In the genomic region with DNA sequence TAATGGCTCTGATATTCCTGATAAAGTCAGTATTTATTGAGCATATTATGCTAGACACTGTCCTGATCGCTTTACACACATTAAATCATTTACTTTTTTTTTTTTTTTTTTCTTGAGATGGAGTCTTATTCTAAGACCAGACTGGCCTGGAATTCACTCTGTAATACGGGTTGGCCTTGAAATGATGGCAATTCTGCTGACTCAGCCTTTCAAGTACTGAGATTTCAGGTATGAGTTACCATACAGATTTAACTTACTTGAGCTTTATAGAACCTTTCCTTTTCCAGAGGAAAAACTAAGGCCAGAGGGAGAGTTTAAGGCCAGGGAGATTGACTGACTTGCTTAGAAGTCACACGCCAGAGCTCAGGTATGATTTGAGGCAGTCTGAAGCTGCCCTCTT, we compare ENCODE assay signal across 34 mouse cellular contexts.
"Had no signal": no experiment of that assay in that cellular context is flagged by ENCODE, and none has a peak within 500 bp of the region (broad histone marks: within the 10 kb centered on the region; RNA-seq: fewer than 3 reads in every experiment).

No protein-coding gene starts in this region.

- ATAC-seq: hindbrain, embryonic 16.5 days; hindbrain, postnatal 0 days; inflammation-experienced regulatory T-cells, adult 6 months; intestine, embryonic 15.5 days; intestine, embryonic 16.5 days; intestine, postnatal 0 days had no signal

- H3K4me1 ChIP-seq: heart, embryonic 12.5 days; heart, embryonic 13.5 days; heart, embryonic 15.5 days; hindbrain, embryonic 10.5 days; hindbrain, embryonic 12.5 days; hindbrain, embryonic 13.5 days; hindbrain, embryonic 15.5 days; intestine, embryonic 15.5 days; kidney, embryonic 15.5 days had no signal

- H3K9ac ChIP-seq: heart, embryonic 12.5 days; heart, embryonic 13.5 days; heart, embryonic 15.5 days; hindbrain, embryonic 12.5 days; hindbrain, embryonic 13.5 days; hindbrain, embryonic 14.5 days; hindbrain, embryonic 15.5 days; intestine, embryonic 15.5 days; kidney, embryonic 15.5 days had no signal

- H3K36me3 ChIP-seq: heart, embryonic 12.5 days; heart, embryonic 13.5 days; heart, embryonic 15.5 days; hindbrain, embryonic 10.5 days; hindbrain, embryonic 12.5 days; hindbrain, embryonic 13.5 days; hindbrain, embryonic 15.5 days; intestine, embryonic 15.5 days; kidney, embryonic 15.5 days had no signal

- H3K9me3 ChIP-seq: heart, embryonic 12.5 days; heart, embryonic 13.5 days; heart, embryonic 15.5 days; hindbrain, embryonic 10.5 days; hindbrain, embryonic 12.5 days; hindbrain, embryonic 13.5 days; hindbrain, embryonic 15.5 days; intestine, embryonic 15.5 days; kidney, embryonic 15.5 days had no signal

- DNase-seq: heart, postnatal 10 days; heart, postnatal 14 days; heart, postnatal 36 days; heart, postnatal 4 days; kidney, adult 11 months; kidney, adult 18-20 months; kidney, adult 2 months; kidney, adult 8-10 months; kidney, adult 9 months; kidney, postnatal 14 days; kidney, postnatal 25 days; kidney, postnatal 36 days; kidney, postnatal 4 days; layer of hippocampus, adult 9-11 months; layer of hippocampus, postnatal 36 days had no signal

- H3K4me3 ChIP-seq: heart, embryonic 12.5 days; heart, embryonic 13.5 days; heart, embryonic 15.5 days; hindbrain, embryonic 10.5 days; hindbrain, embryonic 12.5 days; hindbrain, embryonic 13.5 days; hindbrain, embryonic 15.5 days; intestine, embryonic 15.5 days; kidney, embryonic 15.5 days; layer of hippocampus, adult 2 months; left cerebral cortex, adult 2 months had no signal

- H3K4me2 ChIP-seq: heart, embryonic 11.5 days; heart, embryonic 12.5 days; heart, embryonic 13.5 days; heart, embryonic 15.5 days; hindbrain, embryonic 12.5 days; hindbrain, embryonic 13.5 days; hindbrain, embryonic 14.5 days; hindbrain, embryonic 15.5 days; intestine, embryonic 15.5 days; kidney, embryonic 15.5 days had no signal

- H3K27ac ChIP-seq: heart, embryonic 13.5 days; heart, embryonic 15.5 days; hindbrain, embryonic 10.5 days; hindbrain, embryonic 12.5 days; hindbrain, embryonic 13.5 days; hindbrain, embryonic 14.5 days; hindbrain, embryonic 15.5 days; hindbrain, postnatal 0 days; intestine, embryonic 15.5 days; kidney, embryonic 15.5 days; kidney, postnatal 0 days; layer of hippocampus, adult 2 months; left cerebral cortex, adult 2 months had no signal

- H3K27me3 ChIP-seq: heart, embryonic 12.5 days; heart, embryonic 13.5 days; hindbrain, embryonic 12.5 days; hindbrain, embryonic 13.5 days; hindbrain, embryonic 15.5 days; intestine, embryonic 15.5 days; kidney, embryonic 15.5 days had no signal
